Mouse (Mus musculus): ENCODE results near the gene Plk5. TPM values are rescaled to one million over a fixed set of nuclear protein-coding genes. Genes with fewer than 3 reads are reported as not detected.

Plk5 gene
- polyA plus RNA-seq, 1 experiment from 2014 or later: 0.50 TPM

DNA sequence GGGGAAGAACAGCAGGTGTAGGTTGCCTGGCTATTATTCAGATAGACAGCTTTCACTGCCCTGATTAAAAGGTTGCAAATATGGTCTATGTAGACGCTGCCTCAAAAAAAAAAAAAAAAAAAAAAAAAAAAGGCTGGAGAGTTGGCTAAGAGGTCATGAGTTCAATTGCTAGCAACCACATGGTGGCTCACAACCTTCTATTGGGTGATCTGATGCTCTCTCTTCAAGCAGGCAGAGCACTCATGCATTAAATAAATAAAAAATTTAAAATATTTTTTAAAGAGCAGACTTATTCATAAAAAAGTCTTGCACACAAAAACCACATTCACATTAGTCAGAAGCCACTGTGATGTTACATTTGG is 41.9 kb downstream of the Plk5 start:
- 0% methylated on average over 1 of the region's 1 CpGs for WGBS
- Histone ChIP-seq H3K27ac (peak overlapping the region; percentile 99), H3K27me3 (no peaks in the 10 kb centered on the region), H3K4me1 (peaks cover 26% of the 10 kb centered on the region), H3K4me3 (peak overlapping the region; percentile 72), H3K4me2 (replicated peaks) (peak overlapping the region; percentile 83), H3K9ac (peak overlapping the region; percentile 90), H3K9me3 (replicated peaks) (no peaks in the 10 kb centered on the region), H3K36me3 (peaks cover 50% of the 10 kb centered on the region)
- ATAC-seq (ENCODE audit: low FRiP score): no peak

DNA sequence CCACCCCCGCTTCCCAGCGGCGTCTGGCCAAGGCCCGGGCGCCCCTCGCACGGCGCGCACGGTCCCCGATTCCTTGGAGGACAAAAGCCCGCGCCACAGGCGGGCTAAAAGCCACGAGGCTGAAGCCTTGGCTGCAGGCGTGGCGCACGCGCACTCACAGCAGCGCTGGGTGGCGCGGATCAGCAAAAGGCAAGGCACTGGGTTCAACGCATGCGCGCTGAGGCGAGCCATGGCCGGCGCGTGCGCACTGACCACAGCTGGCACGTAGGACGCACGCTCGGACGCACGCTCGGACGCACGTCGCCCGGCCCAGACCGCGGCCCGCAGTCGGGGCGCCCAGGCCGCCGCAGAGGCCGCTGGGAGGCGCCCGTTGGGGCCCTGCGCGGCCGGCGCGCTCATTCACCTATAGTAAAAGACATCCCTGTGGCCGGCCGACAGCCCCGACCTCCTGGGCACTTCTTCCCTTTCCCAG is 42.5 kb downstream of the Plk5 start:
- Histone ChIP-seq H3K4me3 (peak overlapping the region; percentile 72), H3K27ac (peak overlapping the region; percentile 99), H3K9ac (peak overlapping the region; percentile 90), H3K4me2 (replicated peaks) (peak overlapping the region; percentile 83), H3K27me3 (no peaks in the 10 kb centered on the region), H3K36me3 (peaks cover 50% of the 10 kb centered on the region), H3K4me1 (peaks cover 26% of the 10 kb centered on the region), H3K9me3 (replicated peaks) (no peaks in the 10 kb centered on the region)
- under 1% methylated on average over 59 of the region's 59 CpGs for WGBS
- peak; percentile 85 for ATAC-seq (ENCODE audit: low FRiP score)

DNA sequence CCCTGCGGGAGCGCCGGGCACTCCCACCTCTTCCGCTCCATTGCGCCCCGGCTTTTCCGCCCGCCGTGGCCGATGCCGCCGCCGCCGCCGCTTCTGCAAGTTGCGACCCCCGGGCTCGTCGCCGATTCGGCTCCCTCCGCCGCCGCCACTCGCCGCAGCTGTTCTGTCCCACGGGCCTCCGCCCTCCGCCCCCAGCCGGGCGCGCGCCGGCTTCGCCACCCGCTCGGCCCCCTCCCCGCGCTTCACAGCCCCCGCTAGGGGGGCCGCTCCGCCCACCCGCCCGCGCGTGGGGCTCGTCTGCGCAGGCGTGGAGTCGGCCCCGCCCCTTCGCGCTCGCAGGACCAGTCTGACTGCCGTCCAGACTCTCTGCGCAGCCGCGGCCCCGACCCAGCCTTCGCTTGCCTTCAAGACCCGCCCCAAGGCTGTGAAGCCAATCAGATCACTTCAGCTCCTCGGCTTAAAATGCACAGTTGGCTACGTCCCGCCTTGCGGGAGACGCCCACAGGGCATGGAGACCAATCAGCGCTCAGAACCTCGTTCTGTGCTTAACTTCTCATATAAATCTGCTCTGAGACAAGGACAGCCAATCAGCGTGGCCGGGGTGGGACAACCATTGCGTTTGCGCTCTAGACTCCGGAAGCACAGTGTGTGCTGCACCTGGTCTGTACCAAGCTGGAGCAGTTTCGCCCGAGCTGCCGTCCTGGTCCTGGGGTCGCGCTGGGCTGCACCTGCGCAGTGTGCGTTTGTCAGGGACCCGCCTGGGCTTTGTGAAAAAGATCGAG is 43.1 kb downstream of the Plk5 start, which contains the start of gene Mbd3:
Mbd3 (minus strand) TSS at position 360 of the 782 bp plus-strand sequence.
- ATAC-seq (ENCODE audit: low FRiP score): peak; percentile 96
- Histone ChIP-seq H3K27me3 (no peaks in the 10 kb centered on the region), H3K9me3 (replicated peaks) (no peaks in the 10 kb centered on the region), H3K27ac (peak within 1 kb of the TSS; percentile 99), H3K4me2 (replicated peaks) (peak within 1 kb of the TSS; percentile 83), H3K4me3 (peak within 1 kb of the TSS; percentile 72), H3K9ac (peak within 1 kb of the TSS; percentile 90), H3K36me3 (peaks cover 48% of the 10 kb centered on the region), H3K4me1 (peaks cover 26% of the 10 kb centered on the region)
- WGBS: under 1% methylated on average over 77 of the region's 82 CpGs

DNA sequence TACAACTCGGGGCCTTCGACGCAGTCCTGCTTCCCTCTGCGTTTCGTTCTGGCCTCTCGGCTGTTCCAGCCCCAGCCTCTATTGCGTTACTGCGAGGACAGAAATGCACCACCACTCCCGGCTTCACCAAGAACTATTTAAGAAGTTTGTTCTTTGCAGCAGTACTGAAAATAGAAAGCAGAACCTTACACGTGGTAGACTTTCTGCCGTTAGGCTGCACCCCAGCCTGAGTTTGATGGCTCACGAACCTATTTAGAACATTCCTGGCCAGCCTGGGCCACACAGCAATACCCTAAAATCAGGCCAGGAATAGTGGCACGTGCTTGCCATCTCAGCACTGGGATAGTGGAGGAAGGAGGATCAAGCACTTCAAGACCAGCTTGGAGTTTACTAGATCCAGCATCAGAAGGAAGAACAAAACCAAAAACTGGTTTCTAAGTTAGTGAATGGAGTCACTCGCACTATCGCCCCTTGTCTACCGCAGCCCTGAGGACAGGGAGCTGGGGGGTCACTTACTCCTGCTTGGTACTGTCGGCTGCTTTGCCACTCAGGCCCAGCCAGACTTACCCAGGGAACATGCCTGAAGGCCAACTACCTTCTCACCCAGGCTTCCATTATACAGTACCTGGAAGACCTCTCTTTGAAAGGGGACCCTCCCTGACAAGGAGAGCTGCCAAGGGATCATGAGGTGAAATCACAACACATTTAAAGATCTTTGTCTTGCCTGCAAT is 43.9 kb downstream of the Plk5 start:
- peaks cover 41% of the 10 kb centered on the region for H3K36me3 ChIP-seq
- no peaks in the 10 kb centered on the region for H3K27me3 ChIP-seq
- peaks cover 30% of the 10 kb centered on the region for H3K4me1 ChIP-seq
- ATAC-seq (ENCODE audit: low FRiP score): no peak
- peak overlapping the region; percentile 72 for H3K4me3 ChIP-seq
- peak overlapping the region; percentile 83 for H3K4me2 ChIP-seq (replicated peaks)
- WGBS: 13% methylated on average over 17 of the region's 17 CpGs
- peak overlapping the region; percentile 99 for H3K27ac ChIP-seq
- no peaks in the 10 kb centered on the region for H3K9me3 ChIP-seq (replicated peaks)
- H3K9ac ChIP-seq: peak overlapping the region; percentile 66

DNA sequence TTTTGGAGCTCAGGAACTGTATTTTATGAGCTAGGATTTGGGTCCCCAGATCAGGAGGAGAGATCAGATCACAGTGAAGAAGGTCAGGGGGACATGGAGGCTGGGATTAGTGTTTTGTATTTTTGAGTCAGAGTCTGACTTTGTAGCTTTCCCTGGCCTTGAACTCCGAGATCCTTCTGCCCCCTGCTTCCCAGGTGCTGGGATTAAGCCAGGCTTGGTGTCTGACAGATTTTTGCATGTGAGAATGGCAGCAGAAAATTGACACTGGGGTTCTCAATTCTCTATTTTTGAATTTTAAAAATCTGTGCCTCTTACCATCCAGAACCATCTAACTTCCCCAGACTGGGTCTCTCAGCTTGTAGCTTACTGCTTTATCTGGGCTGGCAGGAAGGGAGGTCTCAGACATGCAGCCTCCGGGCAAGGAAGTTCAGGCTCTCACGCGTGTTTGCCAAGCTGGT is 44.5 kb downstream of the Plk5 start:
- ATAC-seq (ENCODE audit: low FRiP score): no peak
- 88% methylated on average over 4 of the region's 4 CpGs for WGBS

DNA sequence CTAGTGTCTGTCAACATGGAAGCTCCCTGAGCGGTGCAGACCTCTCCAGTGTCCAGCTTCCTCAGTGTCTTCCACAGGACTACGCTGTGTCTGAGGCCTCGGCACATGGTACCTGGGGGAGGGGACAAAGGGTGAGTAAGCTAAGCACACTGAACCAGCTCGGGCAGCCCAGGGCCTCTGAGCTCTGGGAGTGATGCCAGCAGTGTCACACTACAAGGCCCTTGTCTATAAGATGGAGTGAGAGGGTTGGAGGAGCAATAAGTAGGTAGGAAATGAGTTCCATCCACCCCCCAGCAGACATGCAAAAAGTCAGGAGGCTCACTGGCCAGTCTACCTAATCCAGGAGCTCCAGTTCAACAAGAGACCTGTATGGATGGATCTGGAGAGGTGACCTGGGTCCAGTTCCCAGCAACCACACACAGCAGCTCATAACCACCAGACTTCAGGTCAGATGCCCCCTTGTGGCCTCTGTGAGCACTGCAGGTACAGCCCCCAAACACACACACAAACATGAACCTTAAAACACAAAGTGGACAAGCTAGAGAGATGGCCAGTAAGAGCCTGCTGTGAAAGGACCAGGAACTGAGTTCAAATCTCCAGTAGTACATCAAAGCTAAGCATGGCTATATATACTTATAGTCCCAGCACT is 46.9 kb downstream of the Plk5 start:
- H3K27me3 ChIP-seq: no peaks in the 10 kb centered on the region
- no peaks in the 10 kb centered on the region for H3K9me3 ChIP-seq (replicated peaks)
- H3K4me3 ChIP-seq: no peak overlapping the region
- peaks cover 30% of the 10 kb centered on the region for H3K36me3 ChIP-seq
- no peak overlapping the region for H3K27ac ChIP-seq
- no peak overlapping the region for H3K4me2 ChIP-seq (replicated peaks)
- WGBS: 94% methylated on average over 4 of the region's 4 CpGs
- no peak for ATAC-seq (ENCODE audit: low FRiP score)
- H3K4me1 ChIP-seq: peaks cover 37% of the 10 kb centered on the region
- no peak overlapping the region for H3K9ac ChIP-seq

More for the DNA sequence above, 44.5 kb downstream of the Plk5 start:
- peak overlapping the region; percentile 83 for H3K4me2 ChIP-seq (replicated peaks)
- no peak overlapping the region for H3K4me3 ChIP-seq
- peak overlapping the region; percentile 99; the same call in 1 of the 2 replicates for H3K27ac ChIP-seq
- H3K27me3 ChIP-seq: no peaks in the 10 kb centered on the region
- H3K9ac ChIP-seq: peak overlapping the region; percentile 66
- H3K36me3 ChIP-seq: peaks cover 35% of the 10 kb centered on the region
- H3K9me3 ChIP-seq (replicated peaks): no peaks in the 10 kb centered on the region
- peaks cover 36% of the 10 kb centered on the region for H3K4me1 ChIP-seq

DNA sequence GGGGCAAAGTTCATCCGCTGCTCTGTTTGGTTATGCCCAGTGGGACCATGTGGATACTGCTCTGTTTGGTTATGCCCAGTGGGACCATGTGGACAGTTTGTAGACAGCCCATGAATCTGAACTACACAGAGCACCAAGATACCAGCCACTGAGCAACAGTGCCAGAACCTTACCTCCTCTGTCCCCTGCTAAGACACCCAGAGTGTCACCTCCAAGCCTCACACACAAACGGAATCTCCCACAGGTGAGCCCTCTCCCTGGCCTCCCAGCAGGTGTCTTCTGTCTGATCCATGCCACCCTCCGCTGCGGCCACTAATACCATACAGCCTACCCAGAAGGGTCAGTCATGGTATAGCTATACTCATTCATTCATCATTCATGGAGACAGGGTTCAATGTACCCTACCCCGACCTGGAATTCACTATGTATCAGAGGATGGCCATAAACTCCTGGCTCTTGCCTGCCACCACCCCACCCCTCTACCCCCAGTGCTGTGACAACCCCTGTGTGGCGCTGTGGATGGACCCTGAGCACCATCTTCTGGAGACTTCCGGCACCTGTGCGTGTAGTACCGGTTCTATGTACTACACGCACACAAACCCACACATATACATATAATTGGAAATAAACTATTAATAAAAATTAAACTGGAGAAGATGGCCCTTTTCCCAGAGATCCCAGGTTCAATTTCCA is 49.4 kb downstream of the Plk5 start:
- no peak for ATAC-seq (ENCODE audit: low FRiP score)
- H3K36me3 ChIP-seq: peaks cover 47% of the 10 kb centered on the region
- peaks cover 27% of the 10 kb centered on the region for H3K4me1 ChIP-seq
- H3K27ac ChIP-seq: no peak overlapping the region
- H3K4me2 ChIP-seq (replicated peaks): peak overlapping the region; percentile 97
- H3K9me3 ChIP-seq (replicated peaks): no peaks in the 10 kb centered on the region
- peak overlapping the region; percentile 75 for H3K4me3 ChIP-seq
- 62% methylated on average over 10 of the region's 10 CpGs for WGBS
- no peaks in the 10 kb centered on the region for H3K27me3 ChIP-seq
- H3K9ac ChIP-seq: peak overlapping the region; percentile 82

DNA sequence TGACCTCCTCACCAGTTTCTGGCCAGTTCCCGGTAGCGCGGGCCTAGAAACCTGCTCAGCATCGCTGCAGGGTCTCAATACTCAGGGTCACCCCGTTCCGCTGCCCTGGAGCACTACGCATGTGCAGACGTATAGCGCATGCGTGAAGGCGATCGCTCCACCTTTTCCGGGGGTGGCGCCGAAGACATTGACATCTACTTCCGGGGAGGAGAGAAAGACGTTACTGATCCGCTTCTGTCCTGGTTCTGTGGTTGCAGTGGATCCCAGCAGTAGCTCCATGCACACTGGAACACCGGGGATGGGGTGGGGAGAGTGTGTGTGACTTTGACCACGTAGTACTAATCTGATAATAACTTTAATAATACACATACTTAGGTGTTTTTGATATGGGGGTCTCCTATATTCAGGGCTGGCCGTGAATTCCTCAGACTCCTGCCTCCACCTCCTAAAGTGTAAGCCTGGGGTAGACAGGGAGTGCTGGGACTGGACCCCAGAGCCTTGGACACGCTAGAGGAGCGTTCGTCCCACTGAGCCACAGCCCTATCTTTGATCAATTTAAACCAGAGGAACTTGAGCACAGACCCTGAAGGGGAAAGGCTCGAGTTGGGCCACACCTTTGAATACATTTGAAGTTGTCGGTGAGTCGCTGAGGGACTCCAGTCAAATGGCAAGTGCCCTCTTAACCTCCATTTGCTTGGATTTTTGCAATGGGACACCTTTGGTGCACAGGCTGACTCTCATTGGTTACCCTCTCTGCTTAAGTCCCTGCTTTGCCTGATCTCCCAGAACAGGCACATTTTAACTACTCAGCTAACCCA is 50.6 kb downstream of the Plk5 start, which contains the start of gene Uqcr11:
Uqcr11 (minus strand) TSS at position 147 of the 818 bp plus-strand sequence.
- WGBS: 2% methylated on average over 27 of the region's 27 CpGs

DNA sequence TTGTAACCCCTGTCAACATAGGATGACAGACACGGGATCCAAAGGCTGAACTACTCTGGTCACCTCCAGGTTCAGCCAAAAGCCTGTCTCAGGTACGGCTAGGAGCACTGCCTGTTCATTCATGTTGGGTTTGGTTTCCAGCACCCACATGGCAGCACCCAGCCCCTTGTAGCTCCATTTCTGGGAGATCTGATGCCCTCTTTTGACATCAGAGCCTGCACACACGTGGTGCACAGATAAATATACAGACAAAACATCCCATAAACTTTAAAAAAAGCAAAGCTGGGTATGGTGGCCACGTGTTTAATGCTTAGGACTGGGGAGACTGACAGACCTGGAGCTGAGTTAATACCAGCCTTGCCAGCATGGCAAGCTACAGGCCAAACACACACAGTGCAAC is 51.7 kb downstream of the Plk5 start:
- H3K4me1 ChIP-seq: peaks cover 26% of the 10 kb centered on the region
- H3K4me3 ChIP-seq: no peak overlapping the region
- 47% methylated on average over 4 of the region's 4 CpGs for WGBS
- H3K9me3 ChIP-seq (replicated peaks): no peaks in the 10 kb centered on the region
- peaks cover 53% of the 10 kb centered on the region for H3K36me3 ChIP-seq
- no peaks in the 10 kb centered on the region for H3K27me3 ChIP-seq
- peak overlapping the region; percentile 85; the same call in 1 of the 2 replicates for H3K27ac ChIP-seq
- no peak for ATAC-seq (ENCODE audit: low FRiP score)
- H3K9ac ChIP-seq: no peak overlapping the region
- H3K4me2 ChIP-seq (replicated peaks): no peak overlapping the region

More for the DNA sequence above, 50.6 kb downstream of the Plk5 start, which contains the start of gene Uqcr11:
- Histone ChIP-seq H3K9ac (peak within 1 kb of the TSS; percentile 82), H3K9me3 (replicated peaks) (no peaks in the 10 kb centered on the region), H3K27me3 (no peaks in the 10 kb centered on the region), H3K4me2 (replicated peaks) (peak within 1 kb of the TSS; percentile 97), H3K4me3 (peak within 1 kb of the TSS; percentile 75), H3K36me3 (peaks cover 51% of the 10 kb centered on the region), H3K27ac (peak within 1 kb of the TSS; percentile 85), H3K4me1 (peaks cover 26% of the 10 kb centered on the region)
- ATAC-seq (ENCODE audit: low FRiP score): peak; percentile 72

DNA sequence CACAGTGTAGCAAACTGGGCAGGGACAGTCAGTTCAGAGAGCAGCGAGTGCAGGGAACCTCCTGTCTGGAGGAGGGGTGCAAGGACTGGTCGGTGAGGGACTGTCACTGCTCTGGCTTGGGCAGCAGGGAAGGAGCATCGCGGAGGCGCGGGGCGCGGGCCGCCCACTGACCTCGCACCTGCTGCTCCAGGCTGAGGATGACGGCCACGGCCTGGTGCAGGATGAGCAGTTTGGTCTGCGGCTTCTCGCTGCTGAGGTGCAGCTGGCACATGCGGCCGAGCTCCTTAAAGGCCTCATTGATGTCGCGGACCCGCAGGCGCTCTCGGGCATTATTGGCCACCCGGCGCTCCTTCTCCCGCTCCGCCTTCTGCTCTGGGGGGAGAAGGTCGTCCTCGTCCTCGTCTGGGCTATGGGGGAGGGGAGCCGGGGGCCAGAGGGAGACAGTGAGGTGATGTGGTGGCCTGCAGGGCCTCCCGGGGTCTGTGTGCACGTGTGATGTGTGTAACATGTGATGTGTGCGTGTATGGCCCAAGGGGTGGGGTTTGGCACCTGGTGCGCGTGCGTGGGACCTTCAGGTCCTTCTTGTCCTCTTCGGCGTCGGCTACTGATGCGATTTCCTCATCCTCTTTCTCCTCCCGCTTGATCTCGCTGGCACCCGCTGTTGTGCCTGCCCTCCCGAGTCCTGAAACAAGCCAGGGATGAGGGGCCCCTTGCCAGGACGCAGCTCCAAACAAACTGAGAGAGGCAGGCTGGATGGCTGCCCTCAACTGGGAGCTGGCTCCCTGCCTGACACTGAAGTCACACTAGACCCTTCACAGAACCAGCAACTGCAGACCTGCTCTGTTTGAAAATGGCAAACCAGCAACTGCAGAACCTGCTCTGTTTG is 56.6 kb downstream of the Plk5 start:
- WGBS: 84% methylated on average over 42 of the region's 44 CpGs
- H3K4me1 ChIP-seq: peaks cover 6% of the 10 kb centered on the region
- H3K36me3 ChIP-seq: peaks cover 90% of the 10 kb centered on the region
- no peak overlapping the region for H3K9ac ChIP-seq
- 0 out of 2 replicates have a peak overlapping the region, but pooled peaks have one; percentile 23 for H3K27ac ChIP-seq
- H3K9me3 ChIP-seq (replicated peaks): no peaks in the 10 kb centered on the region
- no peak for ATAC-seq (ENCODE audit: low FRiP score)
- no peaks in the 10 kb centered on the region for H3K27me3 ChIP-seq
- H3K4me3 ChIP-seq: no peak overlapping the region
- no peak overlapping the region for H3K4me2 ChIP-seq (replicated peaks)
